Mouse (Mus musculus) embryonic facial prominence, embryonic 15.5 days (tissue): ENCODE measurements around the gene Gpr89. TPM values are rescaled to one million over a fixed set of nuclear protein-coding genes. Genes with fewer than 3 reads are reported as not detected.
A peak's percentile ranks its signal among the peaks of the same experiment; 100 is the strongest.

Source experiments
- ATAC-seq: fragments of 200-750 bp; cut with Nextera tagmentation; 2 replicates; pipeline ENCODE4 v1.8.0; 2017; ENCODE audit warnings: low read depth, moderate TSS enrichment; ENCODE audit not compliant: insufficient number of reproducible peaks, low FRiP score, low TSS enrichment
- H3K27ac ChIP-seq: fragments of 300-500 bp; sonication (generic); replicated peaks from 2 replicates; pipeline ENCODE4 v1.5.1; 2015; ENCODE audit warnings: mild to moderate bottlenecking, inconsistent platforms
- H3K27me3 ChIP-seq: fragments of 300-500 bp; sonication (generic); 2 replicates; pipeline ENCODE4 v1.6.1; 2015; ENCODE audit warnings: inconsistent platforms
- H3K36me3 ChIP-seq: fragments of 300-500 bp; sonication (generic); 2 replicates; pipeline ENCODE4 v1.6.1; 2015; ENCODE audit warnings: mild to moderate bottlenecking, inconsistent platforms
- H3K4me1 ChIP-seq: fragments of 300-500 bp; sonication (generic); 2 replicates; pipeline ENCODE4 v1.6.1; 2015; ENCODE audit warnings: inconsistent platforms
- H3K4me2 ChIP-seq: fragments of 300-500 bp; sonication (generic); replicated peaks from 2 replicates; pipeline ENCODE4 v1.6.1; 2015; ENCODE audit warnings: mild to moderate bottlenecking, inconsistent platforms
- H3K4me3 ChIP-seq: fragments of 300-500 bp; sonication (generic); replicated peaks from 2 replicates; pipeline ENCODE4 v1.5.1; 2015; ENCODE audit warnings: mild to moderate bottlenecking, inconsistent platforms
- H3K9ac ChIP-seq: fragments of 300-500 bp; sonication (generic); 2 replicates; pipeline ENCODE4 v1.6.1; 2015; ENCODE audit warnings: inconsistent platforms
- H3K9me3 ChIP-seq: fragments of 300-500 bp; sonication (generic); replicated peaks from 2 replicates; pipeline ENCODE4 v1.6.1; 2016; ENCODE audit warnings: inconsistent platforms
- WGBS: fragments of 180-500 bp; shearing (Covaris S2); methylation state at CpG from one replicate; pipeline ENCODE4 v1.1.7; 2015; 5-methylcytosine and 5-hydroxymethylcytosine counted together
- polyA plus RNA-seq: library from polyadenylated mRNA; unstranded; fragments of >200 nt; fragmentation: Nextera tagmentation; extraction: Ambion mirVana; gene quantifications from 2 replicates; pipeline ENCODE4 v1.2.1, GENCODE M21; 2015

Gene Gpr89
- polyA plus RNA-seq, 1 experiment from 2014 or later: 37.8 TPM

GRCm38 (mm10) chr3:96904393-96904792, 753 bp downstream of the Gpr89 start, which contains the start of gene Gja5:
TSS of gene Gja5 (plus strand) at chr3:96904693.
- Histone ChIP-seq H3K36me3 (no peaks in the 10 kb centered on the region), H3K27ac (no peak within 1 kb of the TSS)
- 12% methylated on average over 14 of the region's 14 CpGs for WGBS

GRCm38 (mm10) chr3:96902336-96902999, 2.7 kb downstream of the Gpr89 start:
- 87% methylated on average over 4 of the region's 4 CpGs for WGBS
- no peak for ATAC-seq

More at GRCm38 (mm10) chr3:96904393-96904792, 753 bp downstream of the Gpr89 start, which contains the start of gene Gja5:
- peaks cover 9% of the 10 kb centered on the region; the same call in 1 of the 2 replicates for H3K27me3 ChIP-seq
- H3K4me3 ChIP-seq: peak within 1 kb of the TSS; percentile 62
- peak within 1 kb of the TSS; percentile 57 for H3K4me2 ChIP-seq
- peak within 1 kb of the TSS; percentile 56 for H3K9ac ChIP-seq
- peaks cover 6% of the 10 kb centered on the region for H3K4me1 ChIP-seq
- no peak for ATAC-seq
- H3K9me3 ChIP-seq: no peaks in the 10 kb centered on the region

GRCm38 (mm10) chr3:96883690-96884089, 21.5 kb downstream of the Gpr89 start:
- Histone ChIP-seq H3K4me2 (no peak overlapping the region), H3K36me3 (peaks cover 60% of the 10 kb centered on the region), H3K27me3 (no peaks in the 10 kb centered on the region), H3K4me1 (no peaks in the 10 kb centered on the region), H3K9ac (no peak overlapping the region), H3K9me3 (no peaks in the 10 kb centered on the region), H3K4me3 (no peak overlapping the region), H3K27ac (no peak overlapping the region)
- 88% methylated on average over 7 of the region's 7 CpGs for WGBS
- no peak for ATAC-seq

More at GRCm38 (mm10) chr3:96902336-96902999, 2.7 kb downstream of the Gpr89 start:
- H3K4me1 ChIP-seq: peaks cover 6% of the 10 kb centered on the region
- H3K36me3 ChIP-seq: peaks cover 2% of the 10 kb centered on the region; the same call in 1 of the 2 replicates
- no peak overlapping the region for H3K4me3 ChIP-seq
- H3K9ac ChIP-seq: no peak overlapping the region
- H3K27ac ChIP-seq: no peak overlapping the region
- H3K27me3 ChIP-seq: peaks cover 9% of the 10 kb centered on the region; the same call in 1 of the 2 replicates
- H3K9me3 ChIP-seq: no peaks in the 10 kb centered on the region
- H3K4me2 ChIP-seq: no peak overlapping the region

- 93% methylated on average over 14 of the region's 14 CpGs for WGBS
Measured at GRCm38 (mm10) chr3:96882061-96882849, 22.9 kb downstream of the Gpr89 start.

GRCm38 (mm10) chr3:96881557-96881956, 23.6 kb downstream of the Gpr89 start:
- no peaks in the 10 kb centered on the region for H3K27me3 ChIP-seq
- no peak overlapping the region for H3K4me2 ChIP-seq
- 80% methylated on average over 6 of the region's 6 CpGs for WGBS
- H3K4me1 ChIP-seq: no peaks in the 10 kb centered on the region
- no peak overlapping the region for H3K4me3 ChIP-seq
- peaks cover 64% of the 10 kb centered on the region for H3K36me3 ChIP-seq
- ATAC-seq: no peak
- H3K9me3 ChIP-seq: no peaks in the 10 kb centered on the region
- no peak overlapping the region for H3K9ac ChIP-seq
- H3K27ac ChIP-seq: no peak overlapping the region

More at GRCm38 (mm10) chr3:96882061-96882849, 22.9 kb downstream of the Gpr89 start:
- Histone ChIP-seq H3K36me3 (peaks cover 67% of the 10 kb centered on the region), H3K4me3 (no peak overlapping the region), H3K9ac (no peak overlapping the region), H3K27me3 (no peaks in the 10 kb centered on the region), H3K4me1 (no peaks in the 10 kb centered on the region), H3K9me3 (no peaks in the 10 kb centered on the region), H3K4me2 (no peak overlapping the region), H3K27ac (no peak overlapping the region)
- ATAC-seq: no peak

GRCm38 (mm10) chr3:96880385-96880784, 24.8 kb downstream of the Gpr89 start:
- Histone ChIP-seq H3K9me3 (no peaks in the 10 kb centered on the region), H3K4me3 (no peak overlapping the region), H3K27ac (no peak overlapping the region), H3K36me3 (peaks cover 58% of the 10 kb centered on the region), H3K4me1 (no peaks in the 10 kb centered on the region), H3K4me2 (no peak overlapping the region), H3K27me3 (no peaks in the 10 kb centered on the region), H3K9ac (no peak overlapping the region)
- ATAC-seq: no peak
- 86% methylated on average over 4 of the region's 4 CpGs for WGBS

- Histone ChIP-seq H3K36me3 (peaks cover 65% of the 10 kb centered on the region), H3K9me3 (no peaks in the 10 kb centered on the region), H3K27ac (no peak overlapping the region), H3K27me3 (no peaks in the 10 kb centered on the region), H3K4me3 (no peak overlapping the region), H3K9ac (no peak overlapping the region), H3K4me1 (no peaks in the 10 kb centered on the region), H3K4me2 (no peak overlapping the region)
- no peak for ATAC-seq
- 90% methylated on average over 9 of the region's 9 CpGs for WGBS
Measured at GRCm38 (mm10) chr3:96879536-96879935, 25.6 kb downstream of the Gpr89 start.

- Histone ChIP-seq H3K9me3 (no peaks in the 10 kb centered on the region), H3K4me3 (no peak overlapping the region), H3K27me3 (no peaks in the 10 kb centered on the region), H3K4me1 (no peaks in the 10 kb centered on the region), H3K36me3 (peaks cover 69% of the 10 kb centered on the region), H3K4me2 (no peak overlapping the region), H3K27ac (no peak overlapping the region), H3K9ac (no peak overlapping the region)
- no peak for ATAC-seq
- 76% methylated on average over 7 of the region's 7 CpGs for WGBS
Measured at GRCm38 (mm10) chr3:96874808-96875571, 30.2 kb downstream of the Gpr89 start.

GRCm38 (mm10) chr3:96872501-96872900, 32.6 kb downstream of the Gpr89 start:
- no peak overlapping the region for H3K27ac ChIP-seq
- peaks cover 72% of the 10 kb centered on the region for H3K36me3 ChIP-seq
- H3K4me3 ChIP-seq: no peak overlapping the region
- H3K27me3 ChIP-seq: no peaks in the 10 kb centered on the region
- H3K4me1 ChIP-seq: no peaks in the 10 kb centered on the region
- no peak overlapping the region for H3K4me2 ChIP-seq
- H3K9ac ChIP-seq: no peak overlapping the region
- no peak for ATAC-seq
- no peaks in the 10 kb centered on the region for H3K9me3 ChIP-seq
- 90% methylated on average over 8 of the region's 8 CpGs for WGBS

- 83% methylated on average over 8 of the region's 8 CpGs for WGBS
- H3K4me3 ChIP-seq: no peak overlapping the region
- ATAC-seq: no peak
- no peaks in the 10 kb centered on the region for H3K4me1 ChIP-seq
- H3K27me3 ChIP-seq: no peaks in the 10 kb centered on the region
- no peak overlapping the region for H3K27ac ChIP-seq
- H3K36me3 ChIP-seq: peaks cover 67% of the 10 kb centered on the region
- H3K9me3 ChIP-seq: no peaks in the 10 kb centered on the region
- no peak overlapping the region for H3K9ac ChIP-seq
- H3K4me2 ChIP-seq: no peak overlapping the region
Measured at GRCm38 (mm10) chr3:96871070-96871469, 34.1 kb downstream of the Gpr89 start.

- H3K36me3 ChIP-seq: peaks cover 63% of the 10 kb centered on the region
- H3K27me3 ChIP-seq: no peaks in the 10 kb centered on the region
- no peak overlapping the region for H3K9ac ChIP-seq
- ATAC-seq: no peak
- no peaks in the 10 kb centered on the region for H3K9me3 ChIP-seq
- H3K4me1 ChIP-seq: no peaks in the 10 kb centered on the region
- no peak overlapping the region for H3K27ac ChIP-seq
- WGBS: 89% methylated on average over 2 of the region's 2 CpGs
- H3K4me3 ChIP-seq: no peak overlapping the region
- no peak overlapping the region for H3K4me2 ChIP-seq
Measured at GRCm38 (mm10) chr3:96870270-96870669, 34.9 kb downstream of the Gpr89 start.
